Mouse (Mus musculus) liver, embryonic 13.5 days (tissue): Measurements from ENCODE around the gene Zfp511. TPM values are rescaled to one million over a fixed set of nuclear protein-coding genes. Genes with fewer than 3 reads are reported as not detected.

Source experiments
- ATAC-seq: fragments of 200-750 bp; cut with Nextera tagmentation; 2 replicates; pipeline ENCODE4 v1.8.0; 2017; ENCODE audit warnings: low read depth, mild to moderate bottlenecking, moderate number of reproducible peaks, moderate library complexity
- DNase-seq: peaks from one replicate; pipeline ENCODE4 v3.0.0; 2022
- H3K27ac ChIP-seq: fragments of 300-500 bp; sonication (generic); 2 replicates; pipeline ENCODE4 v1.5.1; 2015; ENCODE audit warnings: moderate library complexity, mild to moderate bottlenecking, inconsistent platforms
- H3K27me3 ChIP-seq: fragments of 300-500 bp; sonication (generic); 2 replicates; pipeline ENCODE4 v1.6.1; 2015; ENCODE audit warnings: mild to moderate bottlenecking, inconsistent platforms
- H3K36me3 ChIP-seq: fragments of 300-500 bp; sonication (generic); 2 replicates; pipeline ENCODE4 v1.6.1; 2015; ENCODE audit warnings: mild to moderate bottlenecking, inconsistent platforms
- H3K4me1 ChIP-seq: fragments of 300-500 bp; sonication (generic); replicated peaks from 2 replicates; pipeline ENCODE4 v1.6.1; 2015; ENCODE audit warnings: inconsistent platforms
- H3K4me2 ChIP-seq: fragments of 300-500 bp; sonication (generic); 2 replicates; pipeline ENCODE4 v1.6.1; 2015; ENCODE audit warnings: inconsistent platforms, mild to moderate bottlenecking, moderate library complexity
- H3K4me3 ChIP-seq: fragments of 300-500 bp; sonication (generic); replicated peaks from 2 replicates; pipeline ENCODE4 v1.5.1; 2015; ENCODE audit warnings: mild to moderate bottlenecking, inconsistent platforms
- H3K9ac ChIP-seq: fragments of 300-500 bp; sonication (generic); 2 replicates; pipeline ENCODE4 v1.6.1; 2015; ENCODE audit warnings: mild to moderate bottlenecking, inconsistent platforms
- H3K9me3 ChIP-seq: fragments of 300-500 bp; sonication (generic); replicated peaks from 2 replicates; pipeline ENCODE4 v1.6.1; 2016; ENCODE audit warnings: inconsistent platforms
- WGBS: fragments of 180-500 bp; shearing (Covaris S2); methylation state at CpG from one replicate; pipeline ENCODE4 v1.1.7; 2015; ENCODE audit not compliant: insufficient replicate concordance; 5-methylcytosine and 5-hydroxymethylcytosine counted together
- polyA plus RNA-seq: library from polyadenylated mRNA; unstranded; fragments of >200 nt; fragmentation: Nextera tagmentation; extraction: Ambion mirVana; gene quantifications from 2 replicates; pipeline ENCODE4 v1.2.1, GENCODE M21; 2015

Gene Zfp511
- polyA plus RNA-seq, 1 experiment from 2014 or later = 23.6 TPM

DNA sequence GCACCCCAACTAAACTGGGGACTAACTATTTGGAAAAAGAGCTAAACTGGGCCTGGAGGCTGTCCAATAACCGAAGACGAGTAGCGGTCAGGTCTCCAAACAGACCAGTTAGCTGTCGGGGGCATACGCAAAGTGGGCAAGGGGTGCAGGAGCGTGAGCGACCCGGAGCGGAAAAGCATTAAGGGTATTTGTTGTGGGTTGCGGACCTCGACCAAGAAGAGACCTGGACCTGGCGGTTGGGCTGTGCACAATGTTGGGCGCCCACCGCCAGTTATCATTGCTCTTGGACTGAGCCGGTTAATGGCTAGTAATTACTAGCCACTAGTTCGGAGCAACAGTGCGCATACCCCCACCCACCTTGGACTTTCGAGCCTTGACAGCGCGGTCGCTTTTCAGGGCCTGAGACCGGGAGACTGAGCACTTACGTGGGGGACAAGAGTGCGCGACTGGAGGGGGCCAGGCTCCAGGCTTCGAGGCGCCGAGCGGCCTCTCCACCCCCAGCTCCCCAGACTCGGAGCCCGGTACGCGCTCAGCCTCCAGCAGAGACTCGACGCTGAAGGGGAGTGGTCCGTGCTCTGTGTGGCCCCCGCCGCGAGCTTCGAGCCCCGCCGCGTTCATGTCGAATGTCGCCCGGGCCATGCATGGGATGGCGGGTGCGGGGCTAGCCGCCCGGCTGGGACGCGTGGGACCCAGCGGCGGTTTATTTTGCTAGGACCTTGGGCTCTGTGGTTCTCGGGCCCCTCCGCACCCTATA lies 12.3 kb downstream of the Zfp511 start, which contains the start of gene Msx3:
Msx3 (minus strand) TSS at position 729 of the 754 bp plus-strand sequence.
- 2% methylated on average over 56 of the region's 56 CpGs for WGBS
- Histone ChIP-seq H3K36me3 (no peaks in the 10 kb centered on the region), H3K4me3 (peak within 1 kb of the TSS; percentile 45), H3K4me2 (peak within 1 kb of the TSS; percentile 62), H3K9me3 (no peaks in the 10 kb centered on the region), H3K4me1 (peaks cover 14% of the 10 kb centered on the region), H3K9ac (no peak within 1 kb of the TSS), H3K27ac (no peak within 1 kb of the TSS), H3K27me3 (peaks cover 96% of the 10 kb centered on the region)
- no peak for DNase-seq
- peak; percentile 15; the same call in 1 of the 2 replicates for ATAC-seq

DNA sequence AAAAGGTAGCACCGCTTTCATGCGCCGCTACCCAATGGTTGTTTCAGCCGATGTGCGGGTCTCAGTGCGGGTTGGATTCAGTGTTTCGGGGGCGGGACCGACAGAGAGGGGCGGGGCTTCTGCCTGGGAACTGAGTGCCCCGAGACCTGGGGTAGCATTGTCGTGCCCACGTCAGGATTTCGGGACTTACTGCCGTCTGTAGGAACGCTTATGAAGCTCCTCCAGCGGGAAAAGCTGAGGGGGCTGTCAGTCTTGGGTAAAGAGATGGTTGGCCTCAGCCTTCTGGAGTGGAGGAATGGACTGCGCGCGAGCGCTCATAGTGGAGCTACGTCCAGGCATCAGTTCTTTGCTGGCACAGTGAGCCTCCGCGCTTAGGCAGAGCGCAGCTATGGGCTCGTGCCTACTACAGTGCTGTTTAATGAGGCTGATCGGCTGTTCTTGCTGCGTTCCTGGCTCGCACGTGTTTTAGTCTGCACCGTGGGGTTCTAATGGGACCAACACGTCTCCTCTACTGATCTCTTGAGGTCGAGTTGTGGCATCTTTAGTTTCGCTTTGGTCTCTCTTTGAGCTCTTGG lies 13.0 kb downstream of the Zfp511 start:
- DNase-seq = no peak
- ATAC-seq = no peak

DNA sequence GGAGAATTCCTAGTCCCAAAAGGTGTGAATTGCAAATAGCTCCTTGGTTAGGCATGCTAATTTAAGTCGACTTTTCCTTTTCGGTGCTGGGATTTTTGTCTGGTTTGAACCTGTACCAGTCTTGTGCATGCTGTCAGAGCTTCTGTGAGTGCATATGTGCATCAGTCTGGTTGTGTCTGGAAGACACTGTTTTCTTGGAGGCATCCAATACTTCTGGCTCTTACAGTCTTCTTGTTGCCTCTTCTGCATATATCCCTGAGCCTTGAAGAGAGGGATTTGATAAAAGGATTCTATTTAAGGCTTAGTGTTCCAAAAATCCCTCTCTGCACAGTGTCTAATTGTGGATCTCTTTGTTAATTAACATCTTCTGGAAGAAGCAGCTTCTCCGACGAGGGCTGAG lies 17.9 kb downstream of the Zfp511 start:
- H3K27me3 ChIP-seq = peaks cover 99% of the 10 kb centered on the region
- H3K4me2 ChIP-seq = no peak overlapping the region
- H3K4me3 ChIP-seq = no peak overlapping the region
- DNase-seq (no peak), ATAC-seq (no peak)
- 63% methylated on average over 4 of the region's 4 CpGs for WGBS
- H3K27ac ChIP-seq = no peak overlapping the region
- no peak overlapping the region for H3K9ac ChIP-seq
- peaks cover 2% of the 10 kb centered on the region for H3K4me1 ChIP-seq
- H3K9me3 ChIP-seq = no peaks in the 10 kb centered on the region
- no peaks in the 10 kb centered on the region for H3K36me3 ChIP-seq

More for the DNA sequence above, 13.0 kb downstream of the Zfp511 start:
- Histone ChIP-seq H3K27me3 (peaks cover 99% of the 10 kb centered on the region), H3K27ac (no peak overlapping the region), H3K4me2 (peak overlapping the region; percentile 62), H3K4me3 (peak overlapping the region; percentile 45), H3K9me3 (no peaks in the 10 kb centered on the region), H3K4me1 (peaks cover 14% of the 10 kb centered on the region), H3K9ac (no peak overlapping the region), H3K36me3 (no peaks in the 10 kb centered on the region)
- 3% methylated on average over 34 of the region's 34 CpGs for WGBS

DNA sequence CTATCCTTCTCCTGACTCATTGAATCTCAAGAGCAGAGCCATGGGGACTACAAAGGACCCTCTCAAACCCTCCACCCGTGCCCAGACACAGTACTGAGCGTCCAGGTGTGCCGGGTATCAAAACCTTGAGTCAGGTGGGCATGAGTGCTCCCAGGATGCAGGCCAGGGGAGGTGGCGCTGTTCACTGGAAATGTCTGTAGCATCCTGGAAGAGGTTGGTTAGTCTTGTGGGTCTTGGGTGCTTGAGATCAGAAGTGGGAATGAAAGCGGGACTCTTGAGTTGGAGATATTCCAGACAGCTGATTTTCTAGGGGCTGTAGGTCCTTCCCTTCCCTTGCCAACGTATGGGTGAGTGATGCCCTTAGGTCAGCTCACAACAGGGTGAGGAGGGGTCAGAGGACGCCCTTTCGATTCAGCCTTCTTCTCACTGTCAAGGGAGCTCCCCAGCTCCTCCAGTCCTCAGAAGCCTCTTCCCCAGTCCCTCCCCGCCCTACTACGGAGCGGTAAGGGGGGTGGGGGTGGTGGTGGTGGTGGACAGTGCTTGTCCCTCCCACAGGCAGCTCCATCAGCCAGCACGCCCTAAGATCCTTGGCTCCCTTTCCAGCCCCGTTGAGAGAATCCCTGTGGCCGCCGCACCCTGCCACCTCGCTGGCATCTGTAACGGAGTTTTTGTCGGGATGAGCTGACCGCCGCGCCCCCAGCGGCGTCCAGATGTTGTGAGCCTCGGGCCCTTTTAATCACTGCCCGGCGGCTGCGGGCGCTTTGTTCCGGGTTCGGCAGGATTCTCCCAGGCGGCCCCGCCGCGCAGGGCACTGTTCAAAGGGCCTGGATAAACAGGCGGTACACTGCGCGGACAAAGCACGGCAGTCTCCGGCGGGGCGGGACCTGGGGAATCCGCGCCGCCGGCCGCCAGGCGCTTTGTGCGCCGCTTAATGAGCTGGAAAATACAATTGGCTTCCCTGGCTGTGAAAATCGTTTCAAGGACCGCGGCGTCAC lies 21.5 kb downstream of the Zfp511 start:
- ATAC-seq (no peak), DNase-seq (no peak)
- WGBS = 4% methylated on average over 53 of the region's 53 CpGs
- Histone ChIP-seq H3K4me3 (peak overlapping the region; percentile 32), H3K27me3 (peaks cover 99% of the 10 kb centered on the region), H3K9me3 (no peaks in the 10 kb centered on the region), H3K27ac (no peak overlapping the region), H3K36me3 (no peaks in the 10 kb centered on the region), H3K9ac (no peak overlapping the region), H3K4me2 (peak overlapping the region; percentile 45), H3K4me1 (peaks cover 7% of the 10 kb centered on the region)

DNA sequence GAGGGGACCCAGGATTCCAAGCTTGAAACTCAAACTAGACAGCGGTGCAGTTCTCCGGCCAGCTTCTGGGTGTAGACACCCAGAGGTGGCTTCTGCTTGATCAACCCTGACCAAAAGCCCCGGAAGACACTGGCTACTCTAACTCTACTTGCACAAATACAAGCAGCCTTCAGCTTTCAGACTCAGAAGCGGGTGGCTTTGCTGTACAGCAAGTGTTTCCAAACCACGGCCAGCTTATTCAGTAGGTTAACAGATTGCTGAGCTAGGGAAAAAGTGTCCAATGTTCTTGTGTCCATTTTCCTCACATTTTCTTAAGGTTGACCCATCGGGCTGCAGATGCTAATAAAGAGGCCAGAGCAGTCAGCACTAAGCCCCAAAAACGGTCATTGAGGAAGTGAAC lies 22.3 kb downstream of the Zfp511 start:
- DNase-seq (no peak), ATAC-seq (no peak)
- 0 out of 2 replicates have a peak overlapping the region, but pooled peaks have one; percentile 32 for H3K4me3 ChIP-seq
- WGBS = 26% methylated on average over 7 of the region's 7 CpGs
- H3K9ac ChIP-seq = no peak overlapping the region
- H3K4me1 ChIP-seq = peaks cover 7% of the 10 kb centered on the region
- H3K9me3 ChIP-seq = no peaks in the 10 kb centered on the region
- H3K27ac ChIP-seq = no peak overlapping the region
- peaks cover 98% of the 10 kb centered on the region for H3K27me3 ChIP-seq
- no peaks in the 10 kb centered on the region for H3K36me3 ChIP-seq
- peak overlapping the region; percentile 45 for H3K4me2 ChIP-seq

DNA sequence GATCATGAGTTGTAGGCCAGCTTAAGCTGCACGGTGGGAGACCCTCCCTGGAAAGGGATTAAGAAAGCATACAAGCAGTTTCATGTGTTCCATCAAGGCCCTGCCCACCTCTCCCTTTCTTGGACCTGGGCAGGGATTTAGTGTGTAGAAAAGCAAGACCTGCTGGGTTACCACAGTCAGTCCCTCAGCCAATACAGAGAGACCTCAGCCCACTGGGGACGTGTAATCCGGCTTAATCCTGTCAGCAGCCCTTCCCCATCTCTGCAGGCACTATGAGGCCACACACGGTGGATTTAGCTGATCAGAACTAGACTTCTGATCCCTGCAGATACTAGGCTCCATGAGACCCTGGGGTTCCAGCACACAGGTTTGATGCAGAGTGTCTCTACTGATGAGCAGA lies 23.4 kb downstream of the Zfp511 start:
- 24% methylated on average over 4 of the region's 4 CpGs for WGBS
- ATAC-seq (no peak), DNase-seq (no peak)
- no peak overlapping the region for H3K9ac ChIP-seq
- H3K9me3 ChIP-seq = no peaks in the 10 kb centered on the region
- H3K27ac ChIP-seq = no peak overlapping the region
- peaks cover 7% of the 10 kb centered on the region for H3K4me1 ChIP-seq
- H3K4me3 ChIP-seq = no peak overlapping the region
- H3K36me3 ChIP-seq = no peaks in the 10 kb centered on the region
- H3K4me2 ChIP-seq = no peak overlapping the region
- H3K27me3 ChIP-seq = peaks cover 98% of the 10 kb centered on the region

DNA sequence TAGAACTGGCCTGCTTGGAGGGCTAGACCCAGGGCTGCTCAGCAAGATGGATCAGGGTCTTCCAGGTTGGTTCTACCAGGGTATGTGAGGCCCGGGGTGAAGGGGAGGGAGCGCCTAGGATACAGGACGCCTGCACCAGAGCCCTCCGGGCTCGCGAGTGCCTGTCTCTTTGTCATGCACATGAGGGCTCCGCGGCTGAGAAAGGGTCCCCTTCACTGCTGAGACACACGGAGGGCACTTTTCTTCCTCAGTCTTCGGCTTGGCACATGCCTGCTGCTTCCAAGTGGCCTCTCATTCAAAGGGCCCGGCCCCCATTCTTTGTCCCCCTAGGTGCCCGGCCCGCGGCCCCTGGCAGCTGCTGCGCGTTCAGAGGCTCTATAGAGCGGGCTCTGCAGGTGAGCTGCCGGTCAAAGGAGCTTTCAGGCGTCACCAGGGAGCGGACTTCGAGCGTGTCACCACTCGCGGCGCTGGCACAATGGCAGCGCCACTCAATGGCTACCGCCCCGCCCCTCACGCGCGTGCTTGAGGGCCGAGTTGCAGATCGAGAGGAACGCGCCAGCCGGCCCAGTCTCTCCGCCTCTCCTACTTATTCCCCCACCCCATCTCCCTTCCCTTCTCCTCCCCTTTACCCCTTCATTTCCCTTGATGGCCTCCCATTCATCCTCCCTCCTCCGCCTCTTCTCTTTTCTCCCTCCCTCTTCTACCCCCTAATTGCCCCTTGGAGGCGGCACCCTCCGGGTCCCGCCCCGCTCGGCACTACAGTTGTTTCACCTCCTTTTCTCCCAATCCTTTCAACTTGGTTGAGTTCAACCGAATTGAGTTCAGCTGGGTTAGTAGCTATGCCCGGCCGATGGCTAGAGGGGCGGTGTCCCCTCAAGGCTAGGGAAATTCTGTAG lies 25.0 kb downstream of the Zfp511 start:
- peaks cover 97% of the 10 kb centered on the region for H3K27me3 ChIP-seq
- H3K4me2 ChIP-seq = peak overlapping the region; percentile 47
- 2% methylated on average over 47 of the region's 47 CpGs for WGBS
- H3K27ac ChIP-seq = no peak overlapping the region
- no peaks in the 10 kb centered on the region for H3K9me3 ChIP-seq
- no peak for ATAC-seq
- DNase-seq = no peak
- no peak overlapping the region for H3K9ac ChIP-seq
- peak overlapping the region; percentile 26 for H3K4me3 ChIP-seq
- H3K36me3 ChIP-seq = no peaks in the 10 kb centered on the region
- peaks cover 7% of the 10 kb centered on the region for H3K4me1 ChIP-seq

DNA sequence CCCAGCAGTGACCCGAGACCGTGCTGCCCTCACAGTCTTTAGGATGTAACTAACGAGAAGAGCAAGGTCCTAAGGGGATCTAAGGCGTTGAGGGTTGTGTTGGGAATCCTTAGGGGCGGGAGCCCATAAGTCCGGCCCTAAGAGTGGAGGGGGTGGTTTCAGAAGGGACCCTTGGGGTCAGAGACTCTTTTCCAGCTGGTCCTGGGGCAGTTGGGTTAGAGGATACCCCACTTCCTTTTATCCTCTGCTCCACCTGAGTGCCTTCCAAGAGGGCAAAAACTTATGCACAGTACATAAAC lies 25.6 kb downstream of the Zfp511 start:
- Histone ChIP-seq H3K9me3 (no peaks in the 10 kb centered on the region), H3K27ac (no peak overlapping the region), H3K4me3 (no peak overlapping the region), H3K4me1 (peaks cover 7% of the 10 kb centered on the region), H3K4me2 (peak overlapping the region; percentile 47; the same call in 1 of the 2 replicates), H3K9ac (no peak overlapping the region), H3K27me3 (peaks cover 92% of the 10 kb centered on the region), H3K36me3 (no peaks in the 10 kb centered on the region)
- WGBS = 3% methylated on average over 6 of the region's 6 CpGs
- DNase-seq = no peak
- no peak for ATAC-seq

DNA sequence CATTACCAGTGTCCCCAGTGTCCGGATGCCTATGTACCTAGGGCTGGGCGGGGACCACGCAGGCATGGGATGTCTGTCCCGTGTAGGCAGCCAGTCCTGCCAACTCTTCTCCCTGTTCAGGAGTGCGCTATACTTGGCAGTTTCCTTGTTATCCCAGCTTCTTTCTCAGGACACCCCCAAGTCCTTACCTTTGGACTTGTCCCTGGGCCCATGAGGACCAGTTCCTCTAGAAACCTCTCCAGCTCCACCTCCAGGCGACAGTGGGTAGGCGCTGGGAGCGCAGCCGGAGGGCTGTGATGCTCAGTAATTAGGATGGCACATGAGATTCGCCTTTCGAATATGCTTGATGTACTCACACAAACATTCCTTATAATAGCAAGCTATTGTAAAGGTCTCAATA lies 26.1 kb downstream of the Zfp511 start:
- Histone ChIP-seq H3K27me3 (peaks cover 90% of the 10 kb centered on the region), H3K9me3 (no peaks in the 10 kb centered on the region), H3K4me2 (no peak overlapping the region), H3K4me3 (no peak overlapping the region), H3K27ac (no peak overlapping the region), H3K9ac (no peak overlapping the region), H3K4me1 (peaks cover 7% of the 10 kb centered on the region), H3K36me3 (no peaks in the 10 kb centered on the region)
- ATAC-seq (no peak), DNase-seq (no peak)
- WGBS = 18% methylated on average over 11 of the region's 11 CpGs

DNA sequence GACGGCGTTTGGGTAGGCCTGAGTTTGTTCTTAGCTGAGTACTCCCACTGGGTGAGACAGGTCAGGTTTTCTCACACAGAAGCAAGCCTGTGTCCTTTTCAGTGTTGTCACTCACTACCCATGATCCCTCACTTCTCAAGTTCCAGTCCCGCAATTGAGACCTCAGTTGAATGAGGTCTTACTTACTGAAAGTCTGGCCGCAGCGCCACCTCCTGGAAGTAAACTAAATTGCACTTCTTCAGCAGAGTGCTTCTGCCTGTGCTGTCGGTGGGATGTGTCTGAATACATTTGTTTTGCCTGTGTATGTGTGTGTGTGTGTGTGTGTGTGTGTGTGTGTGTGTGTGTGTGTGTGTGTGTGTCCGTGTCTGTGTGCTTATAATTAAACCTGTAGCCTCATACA lies 26.9 kb downstream of the Zfp511 start:
- 17% methylated on average over 7 of the region's 7 CpGs for WGBS
- DNase-seq = peak; percentile 36
- Histone ChIP-seq H3K4me2 (no peak overlapping the region), H3K9me3 (no peaks in the 10 kb centered on the region), H3K27ac (no peak overlapping the region), H3K36me3 (no peaks in the 10 kb centered on the region), H3K9ac (no peak overlapping the region), H3K4me1 (peaks cover 7% of the 10 kb centered on the region), H3K4me3 (no peak overlapping the region), H3K27me3 (peaks cover 82% of the 10 kb centered on the region)
- no peak for ATAC-seq
